Mouse (Mus musculus): ENCODE data around the gene Upk1a. TPM values are rescaled to one million over a fixed set of nuclear protein-coding genes. Genes with fewer than 3 reads are reported as not detected.

Gene Upk1a
- polyA plus RNA-seq, 1 experiment from 2014 or later = 0.09 TPM

- Histone ChIP-seq H3K27ac (ENCODE audit: low read length) (no peak overlapping the region), H3K4me1 (ENCODE audit: control insufficient read depth, low read depth, low read length) (peaks cover 11% of the 10 kb centered on the region), H3K4me2 (ENCODE audit: low read depth, low read length) (no peak overlapping the region), H3K9me3 (replicated peaks; ENCODE audit: control insufficient read depth, low read length) (no peaks in the 10 kb centered on the region), H3K9ac (ENCODE audit: low read depth, low read length) (no peak overlapping the region), H3K36me3 (ENCODE audit: control insufficient read depth, insufficient read depth) (peaks cover 30% of the 10 kb centered on the region), H3K4me3 (ENCODE audit: low read depth, low read length) (no peak overlapping the region), H3K27me3 (ENCODE audit: control insufficient read depth, insufficient read depth, low read depth, low read length) (no peaks in the 10 kb centered on the region)
- ATAC-seq (ENCODE audit: low read depth) = no peak
- 78% methylated on average over 9 of the region's 9 CpGs for WGBS (ENCODE audit: insufficient replicate concordance)
These were observed 46.6 kb downstream of the Upk1a start for GRCm38 (mm10) chr7:30566033-30566432.

DNA sequence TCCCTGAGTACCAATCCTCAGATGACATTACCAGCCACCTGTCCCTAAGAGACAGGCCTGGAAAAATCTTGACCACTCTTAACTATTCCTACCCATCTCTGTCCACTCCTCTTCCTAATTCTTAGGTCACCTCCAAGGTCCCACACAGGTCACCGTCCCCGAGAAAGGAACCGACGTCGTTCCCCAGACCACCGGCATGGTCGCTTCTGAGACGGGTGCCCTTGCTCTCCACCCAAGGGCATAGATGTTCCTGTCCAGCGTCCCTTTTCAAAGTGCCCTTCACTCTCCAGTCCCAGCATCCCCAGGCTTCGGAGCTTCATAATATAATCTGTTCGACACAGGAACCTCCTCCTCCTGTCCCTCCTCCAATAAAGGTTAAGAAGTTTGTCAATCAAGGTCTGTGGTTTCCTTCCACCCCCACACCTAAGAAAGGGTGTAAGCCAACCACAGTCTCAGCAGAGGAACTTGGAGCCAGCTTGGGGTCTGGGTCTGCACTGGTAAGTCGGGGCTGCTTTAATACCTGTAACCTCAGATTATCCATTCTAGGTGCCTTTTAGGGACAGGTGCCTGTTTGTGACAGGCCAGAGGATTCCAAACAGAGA lies 47.6 kb downstream of the Upk1a start, which contains the start of gene Igflr1:
Gene Igflr1, plus strand, starts transcription at position 458 of the 602 bp plus-strand sequence.
- no peak for ATAC-seq (ENCODE audit: low read depth)
- no peaks in the 10 kb centered on the region for H3K9me3 ChIP-seq (replicated peaks; ENCODE audit: control insufficient read depth, low read length)
- H3K9ac ChIP-seq (ENCODE audit: low read depth, low read length) = no peak within 1 kb of the TSS
- H3K27ac ChIP-seq (ENCODE audit: low read length) = no peak within 1 kb of the TSS; the same call in 1 of the 2 replicates
- H3K36me3 ChIP-seq (ENCODE audit: control insufficient read depth, insufficient read depth) = peaks cover 22% of the 10 kb centered on the region
- H3K4me3 ChIP-seq (ENCODE audit: low read depth, low read length) = no peak within 1 kb of the TSS; the same call in 1 of the 2 replicates
- peak within 1 kb of the TSS; percentile 73 for H3K4me2 ChIP-seq (ENCODE audit: low read depth, low read length)
- 87% methylated on average over 12 of the region's 12 CpGs for WGBS (ENCODE audit: insufficient replicate concordance)
- H3K4me1 ChIP-seq (ENCODE audit: control insufficient read depth, low read depth, low read length) = peaks cover 15% of the 10 kb centered on the region
- H3K27me3 ChIP-seq (ENCODE audit: control insufficient read depth, insufficient read depth, low read depth, low read length) = no peaks in the 10 kb centered on the region

DNA sequence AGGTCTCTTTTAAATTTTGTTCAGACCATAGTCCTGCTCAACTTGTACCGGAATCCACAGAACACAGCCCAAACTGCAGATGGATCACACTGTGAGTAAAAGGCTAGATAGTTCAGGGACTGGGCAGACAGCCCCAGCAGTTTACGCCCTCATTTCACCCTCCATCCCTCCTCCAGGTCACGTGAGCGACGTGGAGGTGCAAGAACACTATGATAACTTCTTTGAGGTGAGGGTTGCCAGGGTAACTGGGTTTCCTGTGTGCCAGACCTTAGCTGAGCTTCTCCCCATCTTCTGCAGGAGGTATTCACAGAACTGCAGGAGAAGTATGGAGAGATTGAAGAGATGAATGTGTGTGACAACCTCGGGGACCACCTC lies 48.8 kb downstream of the Upk1a start:
- peak overlapping the region; percentile 90 for H3K9ac ChIP-seq (ENCODE audit: low read depth, low read length)
- ATAC-seq (ENCODE audit: low read depth) = no peak
- WGBS (ENCODE audit: insufficient replicate concordance) = 25% methylated on average over 6 of the region's 6 CpGs
- H3K27me3 ChIP-seq (ENCODE audit: control insufficient read depth, insufficient read depth, low read depth, low read length) = no peaks in the 10 kb centered on the region
- peaks cover 20% of the 10 kb centered on the region for H3K4me1 ChIP-seq (ENCODE audit: control insufficient read depth, low read depth, low read length)
- peak overlapping the region; percentile 98 for H3K27ac ChIP-seq (ENCODE audit: low read length)
- no peaks in the 10 kb centered on the region for H3K9me3 ChIP-seq (replicated peaks; ENCODE audit: control insufficient read depth, low read length)
- H3K4me3 ChIP-seq (ENCODE audit: low read depth, low read length) = peak overlapping the region; percentile 95
- H3K4me2 ChIP-seq (ENCODE audit: low read depth, low read length) = peak overlapping the region; percentile 73
- peaks cover 10% of the 10 kb centered on the region for H3K36me3 ChIP-seq (ENCODE audit: control insufficient read depth, insufficient read depth)

DNA sequence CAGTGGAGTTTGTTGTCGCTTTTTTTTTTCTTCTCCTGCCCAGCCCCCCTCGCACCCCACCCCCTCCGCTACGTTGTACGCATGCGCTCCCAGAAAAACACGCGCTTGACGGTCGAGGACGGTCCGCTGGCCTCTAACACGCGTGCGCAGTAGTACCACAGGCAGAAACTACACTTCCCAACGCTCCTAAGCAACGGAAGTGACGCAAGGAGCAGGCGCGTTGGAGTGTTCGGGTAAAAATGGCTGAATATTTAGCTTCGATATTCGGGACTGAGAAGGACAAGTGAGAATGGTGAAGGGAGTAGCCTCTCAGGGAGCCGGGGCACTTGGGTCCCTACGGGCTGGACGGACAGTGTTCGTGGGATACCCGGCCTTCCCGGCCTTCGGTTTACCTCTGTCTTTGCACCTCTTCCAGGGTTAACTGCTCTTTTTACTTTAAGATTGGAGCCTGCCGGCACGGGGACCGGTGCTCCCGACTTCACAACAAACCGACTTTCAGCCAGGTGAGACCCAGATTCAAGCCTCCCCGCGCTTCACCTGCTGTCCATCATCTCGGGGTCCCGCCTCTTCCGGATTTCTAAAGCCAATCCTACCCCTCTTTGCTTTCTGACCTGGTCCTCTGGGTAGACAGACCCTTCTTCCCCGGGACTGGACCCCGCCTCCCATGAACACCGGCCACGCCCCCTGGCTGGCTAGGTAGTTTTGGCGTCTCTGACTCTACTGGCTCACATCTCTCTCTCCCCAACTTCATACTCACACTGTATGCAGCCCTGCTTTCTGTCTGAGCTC lies 49.3 kb downstream of the Upk1a start, which contains the start of the genes U2af1l4, Gm49396 and Psenen:
Gene U2af1l4, plus strand, starts transcription at position 185 of the 789 bp plus-strand sequence.
Gene Gm49396, plus strand, starts transcription at position 228 of the 789 bp plus-strand sequence.
Gene Psenen, minus strand, starts transcription at position 511 of the 789 bp plus-strand sequence.
- Histone ChIP-seq H3K27ac (ENCODE audit: low read length) (peak within 1 kb of the TSS; percentile 98), H3K4me3 (ENCODE audit: low read depth, low read length) (peak within 1 kb of the TSS; percentile 95), H3K4me2 (ENCODE audit: low read depth, low read length) (peak within 1 kb of the TSS; percentile 73), H3K27me3 (ENCODE audit: control insufficient read depth, insufficient read depth, low read depth, low read length) (no peaks in the 10 kb centered on the region), H3K9ac (ENCODE audit: low read depth, low read length) (peak within 1 kb of the TSS; percentile 90), H3K9me3 (replicated peaks; ENCODE audit: control insufficient read depth, low read length) (no peaks in the 10 kb centered on the region), H3K4me1 (ENCODE audit: control insufficient read depth, low read depth, low read length) (peaks cover 26% of the 10 kb centered on the region), H3K36me3 (ENCODE audit: control insufficient read depth, insufficient read depth) (peaks cover 5% of the 10 kb centered on the region)
- peak; percentile 82 for ATAC-seq (ENCODE audit: low read depth)
- under 1% methylated on average over 45 of the region's 45 CpGs for whole genome bisulfite sequencing (ENCODE audit: insufficient replicate concordance)

DNA sequence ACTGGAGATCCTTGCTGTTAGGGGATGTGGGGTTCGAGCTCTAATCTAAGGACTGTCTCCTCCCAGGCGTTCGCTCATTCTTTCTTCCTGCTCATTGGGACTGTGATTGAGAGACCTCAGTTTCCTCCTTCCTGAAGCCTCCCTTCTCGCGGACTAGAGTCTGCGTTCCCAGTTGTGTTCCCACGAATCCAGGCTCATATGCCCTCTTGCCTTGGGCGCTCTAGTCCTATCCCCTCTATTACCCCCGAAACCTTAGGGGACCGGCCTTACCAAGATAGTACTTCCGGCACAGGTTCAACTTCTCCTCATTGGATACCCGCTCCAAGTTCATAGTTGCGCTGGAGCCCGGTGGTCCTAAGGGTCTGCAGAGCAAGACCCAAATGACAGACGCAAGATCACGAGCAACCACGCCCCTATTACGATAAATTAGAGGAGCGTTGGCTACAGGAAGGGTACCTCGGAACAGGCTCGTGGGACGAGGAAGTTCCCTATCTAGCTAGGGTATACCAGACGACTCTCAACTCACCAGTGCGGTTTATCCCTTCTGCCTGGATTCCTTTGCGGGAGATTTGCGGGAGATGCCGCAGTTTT lies 50.0 kb downstream of the Upk1a start:
- peak overlapping the region; percentile 82 for H3K27ac ChIP-seq (ENCODE audit: low read length)
- H3K4me2 ChIP-seq (ENCODE audit: low read depth, low read length) = peak overlapping the region; percentile 73
- 0% methylated on average over 27 of the region's 27 CpGs for WGBS (ENCODE audit: insufficient replicate concordance)
- no peaks in the 10 kb centered on the region for H3K9me3 ChIP-seq (replicated peaks; ENCODE audit: control insufficient read depth, low read length)
- peak overlapping the region; percentile 90 for H3K9ac ChIP-seq (ENCODE audit: low read depth, low read length)
- no peaks in the 10 kb centered on the region for H3K27me3 ChIP-seq (ENCODE audit: control insufficient read depth, insufficient read depth, low read depth, low read length)
- ATAC-seq (ENCODE audit: low read depth) = no peak
- H3K4me1 ChIP-seq (ENCODE audit: control insufficient read depth, low read depth, low read length) = peaks cover 31% of the 10 kb centered on the region
- peak overlapping the region; percentile 95 for H3K4me3 ChIP-seq (ENCODE audit: low read depth, low read length)
- H3K36me3 ChIP-seq (ENCODE audit: control insufficient read depth, insufficient read depth) = peaks cover 3% of the 10 kb centered on the region; the same call in 1 of the 2 replicates

DNA sequence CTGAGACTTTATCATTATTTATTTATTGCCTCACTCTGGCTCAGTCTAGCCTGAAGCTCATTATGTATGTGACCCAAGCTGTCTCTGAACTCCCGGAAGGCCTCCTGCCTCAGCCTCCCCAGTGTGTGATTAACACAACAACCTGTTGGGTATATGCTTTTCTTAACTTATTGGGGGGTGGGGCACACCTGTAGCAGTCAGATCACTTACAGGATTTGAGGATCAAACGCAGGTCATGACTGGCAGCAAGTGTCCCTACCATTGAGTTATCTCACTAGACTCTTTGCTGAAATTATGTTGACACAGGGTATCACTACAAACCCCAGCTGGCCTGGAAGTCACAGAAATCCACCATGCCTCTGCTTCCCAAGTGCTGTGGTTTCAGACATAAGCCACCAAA lies 52.4 kb downstream of the Upk1a start:
- H3K9ac ChIP-seq (ENCODE audit: low read depth, low read length) = no peak overlapping the region
- peak overlapping the region; percentile 76 for H3K4me3 ChIP-seq (ENCODE audit: low read depth, low read length)
- no peak for ATAC-seq (ENCODE audit: low read depth)
- H3K27ac ChIP-seq (ENCODE audit: low read length) = peak overlapping the region; percentile 80
- H3K27me3 ChIP-seq (ENCODE audit: control insufficient read depth, insufficient read depth, low read depth, low read length) = no peaks in the 10 kb centered on the region
- H3K4me2 ChIP-seq (ENCODE audit: low read depth, low read length) = peak overlapping the region; percentile 80; the same call in 1 of the 2 replicates
- peaks cover 12% of the 10 kb centered on the region for H3K36me3 ChIP-seq (ENCODE audit: control insufficient read depth, insufficient read depth)
- 78% methylated on average over 2 of the region's 2 CpGs for WGBS (ENCODE audit: insufficient replicate concordance)
- H3K4me1 ChIP-seq (ENCODE audit: control insufficient read depth, low read depth, low read length) = peaks cover 31% of the 10 kb centered on the region
- H3K9me3 ChIP-seq (replicated peaks; ENCODE audit: control insufficient read depth, low read length) = no peaks in the 10 kb centered on the region

DNA sequence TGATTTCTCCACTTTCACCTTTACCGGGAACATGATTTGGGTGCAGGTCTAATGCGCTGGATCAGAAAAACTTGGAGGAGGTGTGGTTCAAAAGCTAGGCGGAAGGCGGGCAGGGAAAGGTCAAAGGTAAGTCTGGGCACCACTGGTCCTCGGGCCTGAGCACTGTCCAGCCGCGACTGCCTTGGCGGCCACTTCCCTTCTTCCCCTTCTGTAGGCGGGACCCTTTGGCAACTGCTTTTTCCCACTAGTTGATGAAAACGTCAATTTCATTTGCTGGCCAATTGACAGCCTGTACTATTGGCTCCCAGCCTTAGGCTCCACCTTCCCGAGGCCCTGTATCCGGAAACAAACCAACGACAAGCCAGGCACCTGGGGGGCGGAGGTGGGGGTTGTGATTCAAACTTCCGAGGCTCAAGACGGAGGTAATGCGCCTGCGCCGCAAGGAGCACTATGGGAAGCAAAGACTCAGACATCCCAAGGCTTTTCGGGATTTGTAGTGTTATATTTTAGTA lies 53.1 kb downstream of the Upk1a start, which contains the start of gene Lin37:
Gene Lin37, minus strand, starts transcription at position 396 of the 512 bp plus-strand sequence.
- Histone ChIP-seq H3K9me3 (replicated peaks; ENCODE audit: control insufficient read depth, low read length) (no peaks in the 10 kb centered on the region), H3K36me3 (ENCODE audit: control insufficient read depth, insufficient read depth) (peaks cover 17% of the 10 kb centered on the region), H3K27me3 (ENCODE audit: control insufficient read depth, insufficient read depth, low read depth, low read length) (no peaks in the 10 kb centered on the region), H3K4me2 (ENCODE audit: low read depth, low read length) (peak within 1 kb of the TSS; percentile 80), H3K9ac (ENCODE audit: low read depth, low read length) (peak within 1 kb of the TSS; percentile 72), H3K27ac (ENCODE audit: low read length) (peak within 1 kb of the TSS; percentile 86), H3K4me3 (ENCODE audit: low read depth, low read length) (peak within 1 kb of the TSS; percentile 76), H3K4me1 (ENCODE audit: control insufficient read depth, low read depth, low read length) (peaks cover 31% of the 10 kb centered on the region)
- peak; percentile 84 for ATAC-seq (ENCODE audit: low read depth)
- WGBS (ENCODE audit: insufficient replicate concordance) = under 1% methylated on average over 20 of the region's 20 CpGs

GRCm38 (mm10) chr7:30558656-30559442 lies 53.8 kb downstream of the Upk1a start:
- peak; percentile 35 for ATAC-seq (ENCODE audit: low read depth)
- 8% methylated on average over 12 of the region's 12 CpGs for WGBS (ENCODE audit: insufficient replicate concordance)
- peaks cover 17% of the 10 kb centered on the region for H3K36me3 ChIP-seq (ENCODE audit: control insufficient read depth, insufficient read depth)
- H3K9me3 ChIP-seq (replicated peaks; ENCODE audit: control insufficient read depth, low read length) = no peaks in the 10 kb centered on the region
- peaks cover 29% of the 10 kb centered on the region for H3K4me1 ChIP-seq (ENCODE audit: control insufficient read depth, low read depth, low read length)
- peak overlapping the region; percentile 80 for H3K4me2 ChIP-seq (ENCODE audit: low read depth, low read length)
- peak overlapping the region; percentile 72 for H3K9ac ChIP-seq (ENCODE audit: low read depth, low read length)
- H3K27me3 ChIP-seq (ENCODE audit: control insufficient read depth, insufficient read depth, low read depth, low read length) = no peaks in the 10 kb centered on the region
- H3K4me3 ChIP-seq (ENCODE audit: low read depth, low read length) = peak overlapping the region; percentile 76
- peak overlapping the region; percentile 86 for H3K27ac ChIP-seq (ENCODE audit: low read length)

All from liver, embryonic 16.5 days (tissue).